Mouse (Mus musculus) spleen, adult 2 months (tissue): ENCODE measurements around the gene Abcf1. TPM values are rescaled to one million over a fixed set of nuclear protein-coding genes. Genes with fewer than 3 reads are reported as not detected.
"Not testable (repeated sequence)": the region's sequence is repeated elsewhere in the genome, so short reads cannot be mapped to it uniquely, and the experiment has no call there.

Experiments used
- DNase-seq, 2 experiments: peaks; one replicate each; pipeline versions ENCODE4 v3.0.0 to v3.0.0-alpha.2; 2012 to 2021; ENCODE audit warnings: low spot score in 2 of 2, low read depth in 1 of 2
- H3K27ac ChIP-seq: fragments of 200-500 bp; 2 replicates; pipeline ENCODE4 v1.5.1; 2012; ENCODE audit warnings: low read length, inconsistent platforms; ENCODE audit not compliant: insufficient read depth
- H3K27me3 ChIP-seq: fragments of 200-500 bp; 2 replicates; pipeline ENCODE4 v1.6.1; 2012; ENCODE audit warnings: mild to moderate bottlenecking, moderate library complexity, low read length, inconsistent platforms; ENCODE audit not compliant: control insufficient read depth, insufficient read depth
- H3K36me3 ChIP-seq: fragments of 200-500 bp; 2 replicates; pipeline ENCODE4 v1.6.1; 2012; ENCODE audit warnings: mild to moderate bottlenecking, low read length, inconsistent platforms; ENCODE audit not compliant: control insufficient read depth, insufficient read depth
- H3K4me1 ChIP-seq: fragments of 200-500 bp; 2 replicates; pipeline ENCODE4 v1.6.1; 2011; ENCODE audit warnings: inconsistent platforms; ENCODE audit not compliant: control insufficient read depth, insufficient read depth, insufficient read length
- H3K4me3 ChIP-seq: fragments of 200-500 bp; 2 replicates; pipeline ENCODE4 v1.5.1; 2011; ENCODE audit warnings: mild to moderate bottlenecking, inconsistent platforms; ENCODE audit not compliant: insufficient read depth, insufficient read length; ENCODE audit errors: extremely low read depth
- CTCF ChIP-seq: fragments of 200-500 bp; IDR thresholded peaks from 2 replicates; pipeline ENCODE4 v1.5.1; 2011; ENCODE audit warnings: mild to moderate bottlenecking, inconsistent platforms; ENCODE audit not compliant: insufficient read depth, insufficient read length, insufficient replicate concordance; ENCODE audit errors: extremely low read depth
- POLR2A ChIP-seq: fragments of 200-500 bp; IDR thresholded peaks from 2 replicates; pipeline ENCODE4 v1.6.1; 2011; ENCODE audit warnings: low read depth, low read length, inconsistent platforms
- WGBS: fragments of 180-500 bp; shearing (Covaris S2); methylation state at CpG from one replicate; pipeline ENCODE4 v1.1.7; 2018; 5-methylcytosine and 5-hydroxymethylcytosine counted together
- polyA plus RNA-seq: library from polyadenylated mRNA; depleted of rRNA; stranded (reverse); fragments of >200 nt; gene quantifications from 2 replicates; pipeline ENCODE4 v1.2.3, GENCODE M21; 2012; rRNA removed

Abcf1 gene
- 65.1 and 79.6 TPM in 2 replicates for polyA plus RNA-seq

- Histone ChIP-seq H3K27ac (peak within 1 kb of the TSS; percentile 77), H3K27me3 (no peaks in the 10 kb centered on the region), H3K4me1 (peaks cover 10% of the 10 kb centered on the region), H3K4me3 (peak within 1 kb of the TSS; percentile 80), H3K36me3 (peaks cover 10% of the 10 kb centered on the region)
- no peak for TF ChIP-seq CTCF
- peak; percentile 55; the same call in 1 of the 2 replicates for TF ChIP-seq POLR2A
- DNase-seq = peak; percentile 95 to 99
- WGBS = 1% methylated on average over 68 of the region's 68 CpGs
These were observed at the start of gene Abcf1 for GRCm38 (mm10) chr17:35969418-35970389. TSS of gene Abcf1 (minus strand) at chr17:35969761.

- Histone ChIP-seq H3K36me3 (peaks cover 33% of the 10 kb centered on the region), H3K27ac (peak overlapping the region; percentile 43; the same call in 1 of the 2 replicates), H3K4me1 (peaks cover 30% of the 10 kb centered on the region), H3K4me3 (peak overlapping the region; percentile 47; the same call in 1 of the 2 replicates), H3K27me3 (no peaks in the 10 kb centered on the region)
- 45% methylated on average over 2 of the region's 2 CpGs for WGBS
- no peak for DNase-seq
- TF ChIP-seq POLR2A (no peak), CTCF (no peak)
These were observed 49.4 kb upstream of the Abcf1 start for GRCm38 (mm10) chr17:36018979-36019378.

GRCm38 (mm10) chr17:36017046-36017445 is 47.5 kb upstream of the Abcf1 start:
- no peak for DNase-seq
- H3K4me3 ChIP-seq = no peak overlapping the region
- 93% methylated on average over 5 of the region's 5 CpGs for WGBS
- peaks cover 18% of the 10 kb centered on the region for H3K4me1 ChIP-seq
- H3K36me3 ChIP-seq = peaks cover 33% of the 10 kb centered on the region
- TF ChIP-seq CTCF (no peak), POLR2A (no peak)
- no peaks in the 10 kb centered on the region for H3K27me3 ChIP-seq
- H3K27ac ChIP-seq = no peak overlapping the region

GRCm38 (mm10) chr17:36014977-36015376 is 45.4 kb upstream of the Abcf1 start:
- H3K27me3 ChIP-seq = no peaks in the 10 kb centered on the region
- H3K27ac ChIP-seq = no peak overlapping the region
- H3K36me3 ChIP-seq = peaks cover 33% of the 10 kb centered on the region
- DNase-seq = no peak
- no peak for TF ChIP-seq POLR2A
- TF ChIP-seq CTCF = no peak
- WGBS = 91% methylated on average over 5 of the region's 5 CpGs
- H3K4me3 ChIP-seq = no peak overlapping the region
- peaks cover 9% of the 10 kb centered on the region; the same call in 1 of the 2 replicates for H3K4me1 ChIP-seq

- WGBS = 88% methylated on average over 7 of the region's 7 CpGs
- not testable (repeated sequence) for H3K27me3 ChIP-seq, H3K27ac ChIP-seq, DNase-seq, H3K4me3 ChIP-seq, H3K36me3 ChIP-seq
- H3K4me1 ChIP-seq = peaks cover 18% of the 10 kb centered on the region; the same call in 1 of the 2 replicates
These were observed 34.8 kb upstream of the Abcf1 start for GRCm38 (mm10) chr17:36004409-36004808.

- Histone ChIP-seq H3K27me3 (no peaks in the 10 kb centered on the region), H3K4me3 (no peak overlapping the region), H3K36me3 (peaks cover 7% of the 10 kb centered on the region), H3K4me1 (peaks cover 18% of the 10 kb centered on the region; the same call in 1 of the 2 replicates), H3K27ac (peak overlapping the region; percentile 1; the same call in 1 of the 2 replicates)
- TF ChIP-seq POLR2A = no peak
- TF ChIP-seq CTCF = no peak
- DNase-seq = no peak
- WGBS = 81% methylated on average over 7 of the region's 7 CpGs
These were observed 33.8 kb upstream of the Abcf1 start for GRCm38 (mm10) chr17:36003331-36003730.

GRCm38 (mm10) chr17:36001966-36002365 is 32.4 kb upstream of the Abcf1 start:
- peak overlapping the region; percentile 54 for H3K27ac ChIP-seq
- 66% methylated on average over 6 of the region's 6 CpGs for WGBS
- no peak for TF ChIP-seq POLR2A
- no peak for TF ChIP-seq CTCF
- peaks cover 7% of the 10 kb centered on the region for H3K36me3 ChIP-seq
- peaks cover 21% of the 10 kb centered on the region; the same call in 1 of the 2 replicates for H3K4me1 ChIP-seq
- DNase-seq = no peak
- no peaks in the 10 kb centered on the region for H3K27me3 ChIP-seq
- no peak overlapping the region for H3K4me3 ChIP-seq
